Mouse (Mus musculus) E14TG2a.4 (cell line): ENCODE results near the gene 1700011M02Rik.
"Not testable (repeated sequence)": the region's sequence is repeated elsewhere in the genome, so short reads cannot be mapped to it uniquely, and the experiment has no call there.

Source experiments
- CTCF ChIP-seq: conservative IDR thresholded peaks from 2 replicates; pipeline ENCODE4 v1.5.1; 2014; ENCODE audit warnings: low read length
- NANOG ChIP-seq: IDR thresholded peaks from 2 replicates; pipeline ENCODE4 v1.6.1; 2014; ENCODE audit warnings: borderline replicate concordance, low read length, mixed read lengths

DNA sequence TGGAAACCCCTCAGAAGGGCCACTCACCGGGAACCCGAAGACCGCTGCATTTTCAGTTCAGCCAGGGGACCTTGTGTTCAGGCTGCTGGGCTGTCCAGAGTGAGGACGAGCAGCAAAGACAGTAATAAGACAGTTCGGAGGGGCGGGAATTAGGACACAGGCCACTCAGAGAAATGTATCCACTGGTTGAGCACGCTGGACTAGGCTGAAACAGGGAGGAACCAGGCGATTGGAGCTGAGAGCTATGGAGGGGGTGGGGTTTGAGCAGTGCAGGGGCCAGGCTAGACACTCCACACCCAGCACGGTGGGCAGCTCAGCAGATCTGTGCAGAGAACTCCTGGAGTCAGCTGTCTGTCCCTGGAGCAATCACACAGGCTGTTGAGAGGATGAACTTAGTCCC, at the start of gene 1700011M02Rik, which contains the start of gene Dmrtc1a:
- not testable (repeated sequence) for TF ChIP-seq CTCF, NANOG
